9 mouse cellular contexts compared by ENCODE assay signal in the genomic region with DNA sequence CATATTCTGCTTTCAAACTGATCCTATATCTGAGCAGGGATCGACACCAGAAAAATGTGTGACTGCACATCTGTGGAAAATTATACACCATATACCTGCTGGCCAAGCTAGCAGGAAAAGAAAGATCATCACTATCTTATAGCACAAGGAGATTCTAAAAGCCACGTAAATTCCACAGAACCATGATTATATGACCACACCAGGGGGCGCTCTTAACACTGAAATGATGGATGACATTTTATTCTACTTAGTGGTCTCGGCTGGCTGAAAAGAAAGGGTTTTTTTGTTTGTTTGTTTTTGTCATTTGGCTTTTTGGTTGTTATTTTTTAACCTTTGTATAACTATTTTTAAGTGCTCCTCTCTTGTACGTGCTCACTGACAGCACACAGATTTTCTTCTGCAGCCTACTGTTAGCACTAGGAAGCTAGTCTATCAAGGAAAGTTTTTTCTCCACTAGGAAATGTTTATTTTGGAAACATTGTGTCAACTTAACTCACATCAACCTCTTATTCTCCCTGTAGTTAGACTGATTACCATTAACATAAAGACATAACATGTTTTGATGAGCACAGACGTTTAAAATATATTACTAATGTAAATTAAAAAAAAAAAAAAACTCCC. TPM values are rescaled to one million over a fixed set of nuclear protein-coding genes. Genes with fewer than 3 reads are reported as not detected.
DNase-seq lines count a peak whose midpoint lies in the region; ATAC-seq and TF ChIP-seq lines count a peak whose summit lies in the region.
"Had no signal": no experiment of that assay in that cellular context is flagged by ENCODE, and none has a peak within 500 bp of the region (broad histone marks: within the 10 kb centered on the region; RNA-seq: fewer than 3 reads in every experiment).

No protein-coding gene starts in this region.

- no peak overlapping the region for H3K9ac ChIP-seq in intestine, postnatal 0 days (ENCODE audit: low read depth, low read length)
- H3K9ac ChIP-seq in intestine, embryonic 16.5 days (ENCODE audit: low read depth, low read length), result no peak overlapping the region

- no peak for ATAC-seq in intestine, postnatal 0 days
- ATAC-seq in intestine, embryonic 16.5 days, result no peak

- no peaks in the 10 kb centered on the region for H3K4me1 ChIP-seq in intestine, postnatal 0 days (replicated peaks; ENCODE audit: control insufficient read depth, insufficient read depth, low read length)
- no peaks in the 10 kb centered on the region for H3K4me1 ChIP-seq in intestine, embryonic 16.5 days (ENCODE audit: control insufficient read depth, insufficient read depth, low read length)
- peaks cover 2% of the 10 kb centered on the region; the same call in 1 of the 2 replicates for H3K4me1 ChIP-seq in midbrain, embryonic 10.5 days
- H3K4me1 ChIP-seq: megakaryocyte, embryonic 14.5 days had no signal

- H3K36me3 ChIP-seq in intestine, postnatal 0 days (ENCODE audit: control insufficient read depth, insufficient read depth), result no peaks in the 10 kb centered on the region
- no peaks in the 10 kb centered on the region for H3K36me3 ChIP-seq in intestine, embryonic 16.5 days (ENCODE audit: control insufficient read depth, insufficient read depth, low read length)
- no peaks in the 10 kb centered on the region for H3K36me3 ChIP-seq in midbrain, embryonic 10.5 days

- H3K4me2 ChIP-seq in intestine, postnatal 0 days (replicated peaks; ENCODE audit: low read depth), result no peak overlapping the region
- no peak overlapping the region for H3K4me2 ChIP-seq in intestine, embryonic 16.5 days (ENCODE audit: low read depth, low read length)

- WGBS in intestine, postnatal 0 days, result 19% methylated on average over 6 of the region's 6 CpGs
- 20% methylated on average over 6 of the region's 6 CpGs for WGBS in intestine, embryonic 16.5 days
- WGBS in midbrain, embryonic 10.5 days, result 26% methylated on average over 6 of the region's 6 CpGs

- H3K27me3 ChIP-seq in intestine, postnatal 0 days (replicated peaks; ENCODE audit: control insufficient read depth, insufficient read depth, low read length), result no peaks in the 10 kb centered on the region
- no peaks in the 10 kb centered on the region for H3K27me3 ChIP-seq in intestine, embryonic 16.5 days (replicated peaks; ENCODE audit: control insufficient read depth, insufficient read depth, low read length)
- no peaks in the 10 kb centered on the region for H3K27me3 ChIP-seq in midbrain, embryonic 10.5 days (ENCODE audit: low read depth, poor library complexity, severe bottlenecking)
- H3K27me3 ChIP-seq: megakaryocyte, embryonic 14.5 days had no signal

- H3K4me3 ChIP-seq in intestine, postnatal 0 days (ENCODE audit: low read depth, low read length), result no peak overlapping the region
- no peak overlapping the region for H3K4me3 ChIP-seq in intestine, embryonic 16.5 days (ENCODE audit: low read length)
- H3K4me3 ChIP-seq in midbrain, embryonic 10.5 days, result no peak overlapping the region
- H3K4me3 ChIP-seq: megakaryocyte, embryonic 14.5 days had no signal

- peak; percentile 39 to 41 for DNase-seq in adrenal gland, adult 18-20 months (ENCODE audit: low spot score in 2 of 2)
- DNase-seq in embryo, embryonic 11.5 days (ENCODE audit: low read depth, low spot score), result peak; percentile 55
- DNase-seq in heart, postnatal 4 days, result peak; percentile 55
- peak; percentile 60 to 80 for DNase-seq in layer of hippocampus, postnatal 14 days (ENCODE audit: low spot score in 2 of 2)
- DNase-seq in midbrain, embryonic 10.5 days (ENCODE audit: low spot score), result peak; percentile 50
- peak; percentile 55 for DNase-seq in telencephalon, adult 2 months (ENCODE audit: low read depth, low spot score)

- peak; percentile 74 for TF ChIP-seq CTCF in intestine, postnatal 0 days (IDR thresholded peaks at IDR 0.05; ENCODE audit: low read depth)

- no peaks in the 10 kb centered on the region for H3K9me3 ChIP-seq in intestine, postnatal 0 days (ENCODE audit: control insufficient read depth)
- H3K9me3 ChIP-seq in intestine, embryonic 16.5 days (ENCODE audit: control insufficient read depth, low read length), result no peaks in the 10 kb centered on the region
- H3K9me3 ChIP-seq in midbrain, embryonic 10.5 days (replicated peaks), result no peaks in the 10 kb centered on the region
- H3K9me3 ChIP-seq: megakaryocyte, embryonic 14.5 days had no signal

- no peak overlapping the region for H3K27ac ChIP-seq in intestine, postnatal 0 days (ENCODE audit: low read depth, low read length)
- no peak overlapping the region for H3K27ac ChIP-seq in intestine, embryonic 16.5 days (ENCODE audit: low read length)
- no peak overlapping the region for H3K27ac ChIP-seq in midbrain, embryonic 10.5 days (replicated peaks)

RNA-seq across cellular contexts. Expression of a gene that starts 45.8 kb away (rescaled TPM):
- polyA plus RNA-seq in intestine, postnatal 0 days (2015; fragmentation: Nextera tagmentation; extraction: Ambion mirVana), result not detected in 2 replicates
- not detected in 2 replicates for polyA plus RNA-seq in intestine, embryonic 16.5 days (2015; fragmentation: Nextera tagmentation; extraction: Ambion mirVana)
- total RNA-seq in adrenal gland, adult 18-20 months (2021), result not detected
- total RNA-seq in heart, postnatal 4 days (2021), result not detected
- not detected for total RNA-seq in layer of hippocampus, postnatal 14 days (2021)
- not detected in 2 replicates for polyA plus RNA-seq in midbrain, embryonic 10.5 days (2016; fragmentation: Nextera tagmentation; extraction: Ambion mirVana)
